Mouse (Mus musculus): ENCODE measurements around the gene Apc2.

GRCm38 (mm10) chr10:80273847-80274246 is 21.9 kb upstream of the Apc2 start:
- TF ChIP-seq POLR2A (IDR thresholded peaks at IDR 0.05; ENCODE audit: borderline replicate concordance, low read depth, low read length), result no peak
- no peak for TF ChIP-seq CTCF (IDR thresholded peaks at IDR 0.05; ENCODE audit: low read depth, low read length)

Measured in bone marrow macrophage, adult 2 months (primary cell).